Mouse (Mus musculus): ENCODE data around the gene Adamtsl1.

DNA sequence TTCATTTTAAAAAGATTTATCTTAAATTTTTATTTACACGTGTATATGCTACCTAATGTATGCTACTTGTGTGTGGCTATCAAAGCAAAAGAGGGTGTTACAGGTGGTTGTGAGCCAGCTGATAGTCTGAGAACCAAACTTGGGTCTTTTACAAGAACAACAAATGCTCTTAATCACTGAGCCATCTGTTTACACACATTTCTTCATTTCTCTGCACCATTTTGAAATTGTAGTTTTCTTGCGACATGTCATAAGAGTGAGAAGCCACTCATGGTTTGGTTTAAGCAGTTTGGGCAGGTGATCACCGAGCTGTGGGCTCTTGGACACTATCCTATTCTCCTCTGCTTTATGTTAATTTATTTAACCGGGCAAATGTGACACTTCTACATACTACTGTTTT lies 29.2 kb downstream of the Adamtsl1 start:
- no peak for TF ChIP-seq CTCF (IDR thresholded peaks at IDR 0.05; ENCODE audit: borderline replicate concordance, control insufficient read depth, extremely low read depth, insufficient read depth, low read length, poor library complexity)
- TF ChIP-seq POLR2A (IDR thresholded peaks at IDR 0.05; ENCODE audit: control insufficient read depth, extremely low read depth, insufficient read depth, low read length, poor library complexity) = no peak

All from thymus, adult 2 months (tissue).